ENCODE assay signal across 9 mouse cellular contexts in genomic region chr8:80710670-80711400, GRCm38 (mm10). TPM values are rescaled to one million over a fixed set of nuclear protein-coding genes. Genes with fewer than 3 reads are reported as not detected.
DNase-seq lines count a peak whose midpoint lies in the region; ATAC-seq and TF ChIP-seq lines count a peak whose summit lies in the region.
"Had no signal": no experiment of that assay in that cellular context is flagged by ENCODE, and none has a peak within 500 bp of the region (broad histone marks: within the 10 kb centered on the region; RNA-seq: fewer than 3 reads in every experiment).

No protein-coding gene starts in this region.

- no peak for ATAC-seq in Patski

- H3K9ac ChIP-seq in CH12.LX (ENCODE audit: insufficient read depth, low read depth): no peak overlapping the region
- H3K9ac ChIP-seq: embryonic facial prominence, embryonic 13.5 days had no signal

- 0 out of 2 replicates have a peak, but pooled peaks cover 3% of the 10 kb centered on the region for H3K79me2 ChIP-seq in CH12.LX (replicated peaks; ENCODE audit: control insufficient read depth, extremely low read depth, insufficient read depth, poor library complexity, severe bottlenecking)

- H3K36me3 ChIP-seq in CH12.LX (replicated peaks in 1 of 2; ENCODE audit: control insufficient read depth in 1 of 2, insufficient read depth in 1 of 2, low read length in 1 of 2): peaks cover 33 to 71% of the 10 kb centered on the region in 2 experiments

- POLR2A ChIA-PET in Patski (lab: Charles Lee): no interaction called here

- H3K4me1 ChIP-seq in CH12.LX (ENCODE audit: control insufficient read depth in 1 of 2, insufficient read depth in 2 of 2): no peaks in the 10 kb centered on the region
- H3K4me1 ChIP-seq: embryonic facial prominence, embryonic 13.5 days had no signal

- CTCF ChIA-PET in Patski (lab: Charles Lee): no interaction called here

- H3K9me3 ChIP-seq in CH12.LX (replicated peaks; ENCODE audit: low read length): peaks cover 5% of the 10 kb centered on the region

- no peak; the same call in 1 of the 2 replicates for TF ChIP-seq RAD21 in CH12.LX (IDR thresholded peaks at IDR 0.05; ENCODE audit: low read depth, low read length)

- H3K27me3 ChIP-seq in CH12.LX (replicated peaks) (no peaks in the 10 kb centered on the region), Patski (no peaks in the 10 kb centered on the region)
- H3K27me3 ChIP-seq: embryonic facial prominence, embryonic 13.5 days had no signal

- peak in 1 of 2 experiments; percentile 28; a peak in 2 of 4 replicates for TF ChIP-seq CTCF in CH12.LX (conservative IDR thresholded peaks at IDR 0.05 in 1 of 2, IDR thresholded peaks at IDR 0.05 in 1 of 2; ENCODE audit: low read depth in 2 of 2, low read length in 2 of 2)
- peak; percentile 48 for TF ChIP-seq CTCF in Patski (IDR thresholded peaks at IDR 0.05)

- TF ChIP-seq EP300 in CH12.LX (IDR thresholded peaks at IDR 0.05; ENCODE audit: low read length): no peak

- in situ Hi-C loops in CH12.LX (cut with MboI; ENCODE audit: low pct_ligation_motif_present, low pct_unique_long_range_greater_than_20kb, low sequenced_read_pairs): loop anchor here (25.0 kb wide), 1 partner anchor 1024 kb away; no protein-coding TSS in a partner anchor
- in situ Hi-C loops in Patski (cut with MboI; ENCODE audit: low pct_unique_long_range_greater_than_20kb): no loop called here

- no peak for TF ChIP-seq POLR2A in CH12.LX (IDR thresholded peaks at IDR 0.05; ENCODE audit: low read depth, low read length)

- no peak overlapping the region for H3K27ac ChIP-seq in CH12.LX (ENCODE audit: insufficient read depth, low read depth)
- H3K27ac ChIP-seq: embryonic facial prominence, embryonic 13.5 days had no signal

- H3K4me3 ChIP-seq in CH12.LX (replicated peaks in 1 of 3; ENCODE audit: low read depth in 2 of 3, low read length in 2 of 3, poor library complexity in 1 of 3): no peak overlapping the region
- H3K4me3 ChIP-seq: embryonic facial prominence, embryonic 13.5 days had no signal

- dilution Hi-C loops in CH12.LX (cut with MboI; ENCODE audit: extremely low pct_ligation_motif_present, extremely low pct_unique_long_range_greater_than_20kb, low sequenced_read_pairs): no loop called here

- peak; percentile 14 for DNase-seq in kidney, postnatal 14 days
- no peak for DNase-seq in kidney, adult 11 months
- DNase-seq in CH12.LX (ENCODE audit: extremely low read depth): peak; percentile 27
- no peak for DNase-seq in Patski (ENCODE audit: low read depth, low spot score)
- DNase-seq in fibroblast of lung, adult 2 months (ENCODE audit: low read depth): peak; percentile 4
- DNase-seq in frontal cortex, postnatal 10 days (ENCODE audit: low spot score in 2 of 2): no peak
- no peak for DNase-seq in layer of hippocampus, adult 11-12 months (ENCODE audit: low spot score)
- DNase-seq: layer of hippocampus, postnatal 36 days had no signal

- no peak overlapping the region for H3K4me2 ChIP-seq in CH12.LX (ENCODE audit: insufficient read depth, low read depth, poor library complexity, severe bottlenecking)
- H3K4me2 ChIP-seq: embryonic facial prominence, embryonic 13.5 days had no signal

TF ChIP-seq in CH12.LX, 34 proteins besides CTCF, POLR2A, EP300 and RAD21:
- TF ChIP-seq MAFK (IDR thresholded peaks at IDR 0.05; ENCODE audit: insufficient replicate concordance, low read length): no peak
- TF ChIP-seq GABPA (IDR thresholded peaks at IDR 0.05; ENCODE audit: insufficient replicate concordance, low read depth, low read length): no peak
- no peak for TF ChIP-seq E2F4 (IDR thresholded peaks at IDR 0.05; ENCODE audit: insufficient replicate concordance, low read depth, low read length)
- no peak for TF ChIP-seq ZC3H11A (IDR thresholded peaks at IDR 0.05; ENCODE audit: low read depth, low read length)
- no peak for TF ChIP-seq TCF12 (IDR thresholded peaks at IDR 0.05; ENCODE audit: low read depth, low read length)
- no peak for TF ChIP-seq KAT2A (IDR thresholded peaks at IDR 0.05; ENCODE audit: insufficient replicate concordance, low read length)
- no peak for TF ChIP-seq MYC (IDR thresholded peaks at IDR 0.05; ENCODE audit: low read depth, low read length)
- no peak for TF ChIP-seq RCOR1 (conservative IDR thresholded peaks at IDR 0.05; ENCODE audit: low read depth, low read length)
- no peak for TF ChIP-seq JUN (IDR thresholded peaks at IDR 0.05; ENCODE audit: insufficient read depth, low read depth, low read length)
- TF ChIP-seq USF2 (conservative IDR thresholded peaks at IDR 0.05; ENCODE audit: low read depth, low read length): no peak

RNA-seq across cellular contexts. Expression of gene Smarca5, which starts 28.5 kb away (rescaled TPM):
- total RNA-seq in CH12.LX (2012; rRNA removed) (54.4 and 74.8 TPM in 2 replicates), CH12.LX (2014; rRNA removed) (109 and 133 TPM in 2 replicates)
- polyA plus RNA-seq in CH12.LX (2012; ENCODE audit: insufficient read length, low read depth) (77.1 and 96.6 TPM in 2 replicates), Patski (2021) (69.2 TPM)

Comparison
In these comparisons a context has a peak if more than half of its experiments do, and no peak if none do; other contexts are left out.
1. DNase-seq: peak in kidney, postnatal 14 days (single experiment), CH12.LX (single experiment) and fibroblast of lung, adult 2 months (single experiment); none in kidney, adult 11 months (single experiment), Patski (single experiment), frontal cortex, postnatal 10 days (0 of 2) and layer of hippocampus, adult 11-12 months (single experiment).